Mouse (Mus musculus): Measurements from ENCODE around the gene Erc2. TPM values are rescaled to one million over a fixed set of nuclear protein-coding genes. Genes with fewer than 3 reads are reported as not detected.
A peak's percentile ranks its signal among the peaks of the same experiment; 100 is the strongest.

Erc2 gene
- polyA plus RNA-seq, 1 experiment from 2014 or later, result 2.5 TPM

- no peaks in the 10 kb centered on the region for H3K27me3 ChIP-seq
- peak; percentile 91 for TF ChIP-seq CTCF (IDR thresholded peaks at IDR 0.05)
- in situ Hi-C loops (cut with MboI; ENCODE audit: low pct_unique_long_range_greater_than_20kb), result loop anchor here (10.0 to 25.0 kb wide), 3 partner anchors 221 to 1641 kb away; no protein-coding TSS in a partner anchor
- DNase-seq (ENCODE audit: low read depth, low spot score), result no peak
- no peak for ATAC-seq
- ChIA-PET POLR2A (no interaction called here), CTCF (interaction anchor here (0.8 to 1.2 kb wide), 6 partner anchors 10 to 464 kb away, joined by 3 to 4 read pairs (median 3); no protein-coding TSS in a partner anchor)
Observed at GRCm38 (mm10) chr14:27803961-27804360, 181.7 kb downstream of the Erc2 start.

GRCm38 (mm10) chr14:27805064-27805463 is 182.8 kb downstream of the Erc2 start:
- no peaks in the 10 kb centered on the region for H3K27me3 ChIP-seq
- in situ Hi-C loops (cut with MboI; ENCODE audit: low pct_unique_long_range_greater_than_20kb), result loop anchor here (5.0 to 25.0 kb wide), 5 partner anchors 220 to 1640 kb away; no protein-coding TSS in a partner anchor
- POLR2A ChIA-PET, result interaction anchor here (1.1 kb wide), 1 partner anchor 701 kb away, joined by 3 read pairs; no protein-coding TSS in a partner anchor
- TF ChIP-seq CTCF (IDR thresholded peaks at IDR 0.05), result no peak
- DNase-seq (ENCODE audit: low read depth, low spot score) (no peak), ATAC-seq (no peak)
- CTCF ChIA-PET, result interaction anchor here (0.6 to 1.0 kb wide), 3 partner anchors 11 to 48 kb away, joined by 3 to 4 read pairs (median 3); no protein-coding TSS in a partner anchor

- DNase-seq (ENCODE audit: low read depth, low spot score), result no peak
- no peak for ATAC-seq
- ChIA-PET CTCF (interaction anchor here (0.7 to 1.9 kb wide), 10 partner anchors 10 to 1300 kb away, joined by 3 to 9 read pairs (median 3); no protein-coding TSS in a partner anchor), POLR2A (interaction anchor here (1.2 kb wide), 1 partner anchor 15 kb away, joined by 5 read pairs; no protein-coding TSS in a partner anchor)
- TF ChIP-seq CTCF (IDR thresholded peaks at IDR 0.05), result peak; percentile 87
- H3K27me3 ChIP-seq, result no peaks in the 10 kb centered on the region
- in situ Hi-C loops (cut with MboI; ENCODE audit: low pct_unique_long_range_greater_than_20kb), result loop anchor here (5.0 to 25.0 kb wide), 5 partner anchors 217 to 1637 kb away; no protein-coding TSS in a partner anchor
Observed at GRCm38 (mm10) chr14:27808080-27808479, 185.9 kb downstream of the Erc2 start.

- CTCF ChIA-PET, result interaction anchor here (0.6 to 1.9 kb wide), 14 partner anchors 8 to 1299 kb away, joined by 3 to 9 read pairs (median 3); no protein-coding TSS in a partner anchor
Observed at GRCm38 (mm10) chr14:27808523-27809114, 186.4 kb downstream of the Erc2 start.

GRCm38 (mm10) chr14:27810790-27811189 is 188.6 kb downstream of the Erc2 start:
- ATAC-seq, result no peak
- no peak for DNase-seq (ENCODE audit: low read depth, low spot score)
- no peak for TF ChIP-seq CTCF (IDR thresholded peaks at IDR 0.05)
- in situ Hi-C loops (cut with MboI; ENCODE audit: low pct_unique_long_range_greater_than_20kb), result loop anchor here (25.0 kb wide), 1 partner anchor 1002 kb away; no protein-coding TSS in a partner anchor
- no peaks in the 10 kb centered on the region for H3K27me3 ChIP-seq
- ChIA-PET POLR2A (no interaction called here), CTCF (interaction anchor here (1.2 kb wide), 1 partner anchor 12 kb away, joined by 3 read pairs; no protein-coding TSS in a partner anchor)

More at GRCm38 (mm10) chr14:27808523-27809114, 186.4 kb downstream of the Erc2 start:
- in situ Hi-C loops (cut with MboI; ENCODE audit: low pct_unique_long_range_greater_than_20kb), result loop anchor here (5.0 to 25.0 kb wide), 5 partner anchors 216 to 1636 kb away; no protein-coding TSS in a partner anchor
- TF ChIP-seq CTCF (IDR thresholded peaks at IDR 0.05), result no peak
- DNase-seq (ENCODE audit: low read depth, low spot score) (no peak), ATAC-seq (no peak)
- POLR2A ChIA-PET, result interaction anchor here (0.6 to 1.2 kb wide), 2 partner anchors 14 to 1171 kb away, joined by 3 to 5 read pairs; no protein-coding TSS in a partner anchor
- H3K27me3 ChIP-seq, result no peaks in the 10 kb centered on the region

- TF ChIP-seq CTCF (IDR thresholded peaks at IDR 0.05), result no peak
- CTCF ChIA-PET, result interaction anchor here (1.2 kb wide), 1 partner anchor 11 kb away, joined by 3 read pairs; no protein-coding TSS in a partner anchor
- no peak for ATAC-seq
- H3K27me3 ChIP-seq, result no peaks in the 10 kb centered on the region
- DNase-seq (ENCODE audit: low read depth, low spot score), result no peak
- POLR2A ChIA-PET, result interaction anchor here (0.6 kb wide), 1 partner anchor 690 kb away, joined by 3 read pairs; no protein-coding TSS in a partner anchor
- in situ Hi-C loops (cut with MboI; ENCODE audit: low pct_unique_long_range_greater_than_20kb), result loop anchor here (25.0 kb wide), 1 partner anchor 1001 kb away; no protein-coding TSS in a partner anchor
Observed at GRCm38 (mm10) chr14:27811649-27812048, 189.4 kb downstream of the Erc2 start.

- ATAC-seq (no peak), DNase-seq (ENCODE audit: low read depth, low spot score) (no peak)
- ChIA-PET CTCF (interaction anchor here (1.4 kb wide), 1 partner anchor 12 kb away, joined by 3 read pairs; no protein-coding TSS in a partner anchor), POLR2A (no interaction called here)
- TF ChIP-seq CTCF (IDR thresholded peaks at IDR 0.05), result no peak
- in situ Hi-C loops (cut with MboI; ENCODE audit: low pct_unique_long_range_greater_than_20kb), result loop anchor here (25.0 kb wide), 1 partner anchor 997 kb away; no protein-coding TSS in a partner anchor
- no peaks in the 10 kb centered on the region for H3K27me3 ChIP-seq
Observed at GRCm38 (mm10) chr14:27815739-27816138, 193.5 kb downstream of the Erc2 start.

GRCm38 (mm10) chr14:27818986-27819385 is 196.8 kb downstream of the Erc2 start:
- H3K27me3 ChIP-seq, result no peaks in the 10 kb centered on the region
- DNase-seq (ENCODE audit: low read depth, low spot score) (no peak), ATAC-seq (no peak)
- POLR2A ChIA-PET, result no interaction called here
- TF ChIP-seq CTCF (IDR thresholded peaks at IDR 0.05), result no peak
- in situ Hi-C loops (cut with MboI; ENCODE audit: low pct_unique_long_range_greater_than_20kb), result loop anchor here (25.0 kb wide), 1 partner anchor 993 kb away; no protein-coding TSS in a partner anchor
- CTCF ChIA-PET, result no interaction called here

GRCm38 (mm10) chr14:27821801-27822200 is 199.6 kb downstream of the Erc2 start:
- CTCF ChIA-PET, result interaction anchor here (0.8 kb wide), 1 partner anchor 51 kb away, joined by 3 read pairs; no protein-coding TSS in a partner anchor
- no peak for DNase-seq (ENCODE audit: low read depth, low spot score)
- in situ Hi-C loops (cut with MboI; ENCODE audit: low pct_unique_long_range_greater_than_20kb), result loop anchor here (25.0 kb wide), 1 partner anchor 990 kb away; no protein-coding TSS in a partner anchor
- ATAC-seq, result no peak
- POLR2A ChIA-PET, result no interaction called here
- no peaks in the 10 kb centered on the region for H3K27me3 ChIP-seq
- TF ChIP-seq CTCF (IDR thresholded peaks at IDR 0.05), result peak; percentile 54

GRCm38 (mm10) chr14:27822566-27822965 is 200.3 kb downstream of the Erc2 start:
- peak; percentile 22 for ATAC-seq
- in situ Hi-C loops (cut with MboI; ENCODE audit: low pct_unique_long_range_greater_than_20kb), result loop anchor here (25.0 kb wide), 1 partner anchor 990 kb away; no protein-coding TSS in a partner anchor
- ChIA-PET CTCF (interaction anchor here (0.8 to 1.5 kb wide), 3 partner anchors 11 to 48 kb away, joined by 3 read pairs; no protein-coding TSS in a partner anchor), POLR2A (interaction anchor here (0.9 to 1.1 kb wide), 2 partner anchors 14 to 17 kb away, joined by 3 to 5 read pairs; no protein-coding TSS in a partner anchor)
- no peak for TF ChIP-seq CTCF (IDR thresholded peaks at IDR 0.05)
- no peaks in the 10 kb centered on the region for H3K27me3 ChIP-seq
- no peak for DNase-seq (ENCODE audit: low read depth, low spot score)
